Mouse (Mus musculus) stomach, postnatal 0 days (tissue): Measurements from ENCODE around the gene Gm49486. TPM values are rescaled to one million over a fixed set of nuclear protein-coding genes. Genes with fewer than 3 reads are reported as not detected.

Experiments used
- ATAC-seq: fragments of 200-750 bp; cut with Nextera tagmentation; 2 replicates; pipeline ENCODE4 v1.8.0; 2017; ENCODE audit not compliant: low FRiP score, low TSS enrichment
- DNase-seq: peaks from one replicate; pipeline ENCODE4 v3.0.0-alpha.2; 2016; ENCODE audit warnings: low spot score
- H3K27ac ChIP-seq: fragments of 300-500 bp; sonication (generic); replicated peaks from 2 replicates; pipeline ENCODE4 v1.5.1; 2014; ENCODE audit warnings: mild to moderate bottlenecking, control low read depth
- H3K27me3 ChIP-seq: fragments of 300-500 bp; sonication (generic); 2 replicates; pipeline ENCODE4 v1.6.1; 2014; ENCODE audit warnings: low read length; ENCODE audit not compliant: control insufficient read depth, insufficient read depth
- H3K36me3 ChIP-seq: fragments of 300-500 bp; sonication (generic); 2 replicates; pipeline ENCODE4 v1.6.1; 2014; ENCODE audit warnings: low read length, mixed read lengths; ENCODE audit not compliant: control insufficient read depth, insufficient read depth
- H3K4me1 ChIP-seq: fragments of 300-500 bp; sonication (generic); replicated peaks from 2 replicates; pipeline ENCODE4 v1.6.1; 2014; ENCODE audit warnings: antibody characterized with exemption; ENCODE audit not compliant: control insufficient read depth, insufficient read depth
- H3K4me2 ChIP-seq: fragments of 300-500 bp; sonication (generic); replicated peaks from 2 replicates; pipeline ENCODE4 v1.6.1; 2014; ENCODE audit warnings: low read depth, mild to moderate bottlenecking, control low read depth, moderate library complexity
- H3K4me3 ChIP-seq: fragments of 300-500 bp; sonication (generic); 2 replicates; pipeline ENCODE4 v1.5.1; 2014; ENCODE audit warnings: low read depth, low read length, control low read depth
- H3K9ac ChIP-seq: fragments of 300-500 bp; sonication (generic); 2 replicates; pipeline ENCODE4 v1.6.1; 2014; ENCODE audit warnings: mild to moderate bottlenecking, low read length, control low read depth, mixed read lengths
- H3K9me3 ChIP-seq: fragments of 300-500 bp; sonication (generic); 2 replicates; pipeline ENCODE4 v1.6.1; 2016; ENCODE audit warnings: low read length; ENCODE audit not compliant: control insufficient read depth
- CTCF ChIP-seq: IDR thresholded peaks from 2 replicates; pipeline ENCODE4 v1.5.1; 2016; ENCODE audit warnings: antibody characterized with exemption, low read depth, mild to moderate bottlenecking, moderate library complexity
- EP300 ChIP-seq: optimal IDR thresholded peaks from 2 replicates; pipeline ENCODE3; 2016; ENCODE audit warnings: antibody characterized with exemption
- WGBS: fragments of 180-500 bp; shearing (Covaris S2); extraction: QIAGEN DNeasy Blood & Tissue Kit; methylation state at CpG from one replicate; pipeline ENCODE4 v1.1.7; 2014; 5-methylcytosine and 5-hydroxymethylcytosine counted together
- polyA plus RNA-seq: library from polyadenylated mRNA; unstranded; fragments of >200 nt; fragmentation: Nextera tagmentation; extraction: Ambion mirVana; gene quantifications from 2 replicates; pipeline ENCODE4 v1.2.1, GENCODE M21; 2015

Gene Gm49486
- polyA plus RNA-seq, 1 experiment from 2014 or later: 0.27 TPM

DNA sequence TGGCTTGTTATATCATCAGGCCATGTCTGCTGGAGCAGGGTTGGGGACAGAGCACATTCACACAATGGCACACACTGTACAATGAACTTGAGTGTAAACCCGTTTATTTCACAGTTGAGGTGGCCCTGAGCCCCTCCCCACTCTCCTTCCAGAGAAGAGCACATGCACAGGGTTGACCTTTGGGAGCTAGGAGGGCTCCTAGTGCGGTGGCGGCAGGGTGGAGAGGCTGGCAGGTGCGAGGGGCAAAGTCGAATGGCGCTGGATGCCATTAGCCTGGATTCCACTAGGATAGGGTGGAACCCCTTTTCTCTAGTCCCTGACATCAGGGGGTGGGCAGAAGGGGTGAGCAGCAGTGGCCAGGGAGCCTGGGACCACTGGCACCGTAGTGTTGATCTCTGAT is 57.0 kb downstream of the Gm49486 start:
- Histone ChIP-seq H3K9ac (no peak overlapping the region), H3K9me3 (no peaks in the 10 kb centered on the region), H3K36me3 (no peaks in the 10 kb centered on the region; the same call in 1 of the 2 replicates), H3K4me3 (no peak overlapping the region), H3K4me2 (no peak overlapping the region), H3K4me1 (peaks cover 4% of the 10 kb centered on the region; the same call in 1 of the 2 replicates), H3K27me3 (no peaks in the 10 kb centered on the region), H3K27ac (no peak overlapping the region)
- DNase-seq (no peak), ATAC-seq (no peak)
- no peak for TF ChIP-seq CTCF
- TF ChIP-seq EP300: no peak
- 76% methylated on average over 7 of the region's 7 CpGs for WGBS

DNA sequence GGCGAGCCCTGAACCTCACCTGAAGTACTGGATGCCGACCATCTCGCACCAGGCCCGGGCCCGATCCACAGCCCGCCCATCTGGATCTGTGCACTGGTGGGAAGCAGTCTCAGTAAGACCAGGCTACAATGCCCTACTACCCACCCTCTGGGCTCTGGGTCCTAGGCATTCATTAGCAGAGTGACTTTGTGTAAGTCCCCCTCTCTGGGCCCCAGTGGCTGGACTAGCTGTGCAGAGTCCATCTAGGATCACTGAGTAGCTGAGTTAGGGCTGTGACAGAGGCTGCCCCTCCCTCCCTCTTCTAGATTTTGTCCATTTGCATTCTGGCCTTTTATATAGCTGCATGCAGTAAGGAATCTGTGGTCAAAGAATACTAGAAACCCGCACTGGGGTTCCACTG is 57.9 kb downstream of the Gm49486 start:
- Histone ChIP-seq H3K9ac (no peak overlapping the region), H3K4me1 (no peaks in the 10 kb centered on the region), H3K4me2 (no peak overlapping the region), H3K27me3 (no peaks in the 10 kb centered on the region), H3K9me3 (no peaks in the 10 kb centered on the region), H3K4me3 (no peak overlapping the region), H3K27ac (no peak overlapping the region), H3K36me3 (no peaks in the 10 kb centered on the region; the same call in 1 of the 2 replicates)
- TF ChIP-seq CTCF (no peak), EP300 (no peak)
- 94% methylated on average over 7 of the region's 7 CpGs for WGBS
- DNase-seq: no peak
- no peak for ATAC-seq

GRCm38 (mm10) chr15:79288387-79288786 is 59.2 kb downstream of the Gm49486 start:
- no peak for DNase-seq
- Histone ChIP-seq H3K27ac (0 out of 2 replicates have a peak overlapping the region, but pooled peaks have one; percentile 24), H3K27me3 (no peaks in the 10 kb centered on the region), H3K4me2 (no peak overlapping the region), H3K4me3 (no peak overlapping the region), H3K36me3 (no peaks in the 10 kb centered on the region; the same call in 1 of the 2 replicates), H3K9me3 (no peaks in the 10 kb centered on the region), H3K4me1 (no peaks in the 10 kb centered on the region), H3K9ac (no peak overlapping the region)
- TF ChIP-seq EP300: no peak
- no peak for TF ChIP-seq CTCF
- 69% methylated on average over 3 of the region's 3 CpGs for WGBS
- no peak for ATAC-seq

DNA sequence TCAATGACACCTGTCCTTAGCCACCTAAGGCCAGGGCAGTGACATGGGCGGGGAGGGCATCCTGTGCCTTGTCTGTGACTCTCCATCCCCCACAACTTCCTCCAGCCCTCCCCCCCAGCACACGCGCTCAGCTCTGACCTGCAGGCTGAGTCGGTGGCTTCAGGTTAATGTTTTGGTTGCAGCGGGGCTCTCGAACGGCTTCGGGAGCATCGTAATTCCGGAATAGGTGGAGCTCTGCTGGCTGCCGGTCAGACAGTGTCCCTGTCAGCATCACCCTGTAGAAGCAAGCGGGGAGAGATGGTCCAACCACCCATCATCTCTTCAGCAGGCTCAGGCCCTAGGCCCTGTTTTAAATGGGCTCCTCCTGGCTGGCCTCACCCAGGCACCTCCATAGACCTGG is 60.2 kb downstream of the Gm49486 start:
- Histone ChIP-seq H3K4me2 (no peak overlapping the region), H3K27me3 (no peaks in the 10 kb centered on the region), H3K9ac (no peak overlapping the region), H3K9me3 (no peaks in the 10 kb centered on the region), H3K4me1 (no peaks in the 10 kb centered on the region), H3K4me3 (no peak overlapping the region), H3K27ac (no peak overlapping the region), H3K36me3 (no peaks in the 10 kb centered on the region; the same call in 1 of the 2 replicates)
- DNase-seq (no peak), ATAC-seq (no peak)
- 84% methylated on average over 12 of the region's 12 CpGs for WGBS
- TF ChIP-seq EP300 (no peak), CTCF (no peak)

GRCm38 (mm10) chr15:79290340-79290739 is 61.1 kb downstream of the Gm49486 start:
- peak; percentile 47 for TF ChIP-seq CTCF
- TF ChIP-seq EP300: no peak
- ATAC-seq (no peak), DNase-seq (no peak)
- Histone ChIP-seq H3K9me3 (no peaks in the 10 kb centered on the region), H3K4me1 (no peaks in the 10 kb centered on the region), H3K4me3 (no peak overlapping the region), H3K36me3 (no peaks in the 10 kb centered on the region; the same call in 1 of the 2 replicates), H3K27ac (no peak overlapping the region), H3K27me3 (no peaks in the 10 kb centered on the region), H3K4me2 (no peak overlapping the region), H3K9ac (no peak overlapping the region)
- WGBS: 86% methylated on average over 3 of the region's 3 CpGs

DNA sequence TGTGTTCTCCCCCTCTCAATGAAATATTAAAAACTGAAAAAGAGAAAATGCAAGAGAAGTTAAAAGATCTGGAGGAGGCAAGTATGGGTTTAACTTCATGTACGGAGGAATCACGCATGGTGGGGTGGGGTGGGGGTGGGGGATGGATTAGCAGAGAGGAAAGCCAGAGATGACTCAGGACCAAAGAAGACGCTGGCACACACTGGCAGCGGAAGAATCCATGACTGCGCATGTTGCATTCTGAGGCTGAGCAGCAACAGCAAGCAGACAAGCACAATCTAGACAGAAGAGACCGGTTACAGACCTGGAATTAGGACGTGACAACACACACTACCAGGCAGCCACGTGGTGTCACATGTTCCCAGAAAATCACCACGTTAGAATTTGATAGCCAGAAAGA is 63.6 kb downstream of the Gm49486 start:
- Histone ChIP-seq H3K4me2 (no peak overlapping the region), H3K27me3 (no peaks in the 10 kb centered on the region), H3K9me3 (no peaks in the 10 kb centered on the region), H3K36me3 (no peaks in the 10 kb centered on the region), H3K4me3 (no peak overlapping the region), H3K4me1 (no peaks in the 10 kb centered on the region), H3K27ac (no peak overlapping the region), H3K9ac (no peak overlapping the region)
- TF ChIP-seq CTCF: no peak
- TF ChIP-seq EP300: no peak
- whole genome bisulfite sequencing: 72% methylated on average over 9 of the region's 9 CpGs
- DNase-seq: no peak
- no peak for ATAC-seq
